Mouse (Mus musculus) thymus, adult 2 months (tissue): ENCODE measurements around the gene Prickle1.

ENCODE experiments used
- CTCF ChIP-seq: fragments of 200-500 bp; IDR thresholded peaks from 2 replicates; pipeline ENCODE4 v1.5.1; 2012; ENCODE audit warnings: mild to moderate bottlenecking, control low read depth, low read length, moderate library complexity, borderline replicate concordance; ENCODE audit not compliant: control insufficient read depth, poor library complexity, insufficient read depth; ENCODE audit errors: extremely low read depth
- POLR2A ChIP-seq: fragments of 200-500 bp; IDR thresholded peaks from 2 replicates; pipeline ENCODE4 v1.6.1; 2012; ENCODE audit warnings: mild to moderate bottlenecking, low read length, control low read depth, moderate library complexity; ENCODE audit not compliant: control insufficient read depth, poor library complexity, insufficient read depth; ENCODE audit errors: extremely low read depth

DNA sequence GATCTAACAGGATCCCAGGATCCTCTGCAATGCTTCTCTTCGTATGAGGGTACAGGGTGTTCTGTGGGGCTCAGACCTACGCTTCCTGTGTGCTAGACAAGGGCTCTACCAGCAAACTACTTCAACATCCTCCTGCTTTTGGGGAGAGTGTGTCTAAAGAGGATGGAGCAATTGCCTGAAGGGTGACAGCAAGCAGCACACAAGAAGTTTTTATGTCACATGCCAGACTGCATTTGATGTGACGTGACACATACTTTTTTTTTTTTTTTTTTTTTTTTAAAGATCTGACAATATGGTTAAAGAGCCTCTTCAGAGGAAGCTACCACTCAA, 65.0 kb downstream of the Prickle1 start:
- TF ChIP-seq POLR2A (no peak), CTCF (no peak)
